Mouse (Mus musculus) ES-E14 (cell line): ENCODE measurements around the gene Fbxo11. TPM values are rescaled to one million over a fixed set of nuclear protein-coding genes. Genes with fewer than 3 reads are reported as not detected.
A peak's percentile ranks its signal among the peaks of the same experiment; 100 is the strongest.

Experiments
- DNase-seq: peaks from one replicate; pipeline ENCODE4 v3.0.0-alpha.2; 2013; ENCODE audit warnings: low read depth, low spot score
- H3K27ac ChIP-seq: 2 replicates; pipeline ENCODE4 v1.5.1; 2012; ENCODE audit warnings: low read depth, mild to moderate bottlenecking, low read length, moderate library complexity, mixed read lengths; ENCODE audit not compliant: poor library complexity, insufficient read depth, severe bottlenecking
- H3K36me3 ChIP-seq: 2 replicates; pipeline ENCODE4 v1.6.1; 2012; ENCODE audit warnings: mild to moderate bottlenecking, low read length, moderate library complexity, mixed read lengths; ENCODE audit not compliant: control insufficient read depth, poor library complexity, insufficient read depth, severe bottlenecking
- H3K4me1 ChIP-seq, 2 experiments: fragments of 150-350 bp in 1 of 2; sonication (generic) in 1 of 2; 2 replicates each; pipeline ENCODE4 v1.6.1; 2012; ENCODE audit warnings: low read length in 2 of 2, mild to moderate bottlenecking in 1 of 2, mixed read lengths in 1 of 2; ENCODE audit not compliant: control insufficient read depth in 2 of 2, insufficient read depth in 2 of 2, poor library complexity in 1 of 2
- H3K4me3 ChIP-seq, 2 experiments: fragments of 150-350 bp in 1 of 2; sonication (generic) in 1 of 2; 2 replicates each; pipeline ENCODE4 v1.5.1; 2012; ENCODE audit warnings: low read length in 2 of 2, low read depth in 1 of 2, mild to moderate bottlenecking in 1 of 2, mixed read lengths in 1 of 2; ENCODE audit not compliant: insufficient read depth in 1 of 2, poor library complexity in 1 of 2, severe bottlenecking in 1 of 2
- H3K9ac ChIP-seq: 2 replicates; pipeline ENCODE4 v1.6.1; 2012; ENCODE audit warnings: low read depth, mild to moderate bottlenecking, low read length, mixed read lengths; ENCODE audit not compliant: poor library complexity, insufficient read depth, severe bottlenecking
- H3K9me3 ChIP-seq: fragments of 150-350 bp; sonication (generic); 2 replicates; pipeline ENCODE4 v1.6.1; 2012; ENCODE audit warnings: low read depth, mild to moderate bottlenecking, low read length; ENCODE audit not compliant: control insufficient read depth, insufficient read depth
- CHD2 ChIP-seq: IDR thresholded peaks from 2 replicates; pipeline ENCODE4 v1.6.1; 2014; ENCODE audit warnings: mild to moderate bottlenecking, low read depth, low read length, inconsistent platforms
- HCFC1 ChIP-seq: IDR thresholded peaks from 2 replicates; pipeline ENCODE4 v1.6.1; 2012; ENCODE audit warnings: low read length, inconsistent platforms, borderline replicate concordance; ENCODE audit not compliant: insufficient read depth
- MAFK ChIP-seq: IDR thresholded peaks from 2 replicates; pipeline ENCODE4 v1.6.1; 2014; ENCODE audit warnings: mild to moderate bottlenecking, low read depth, low read length, inconsistent platforms; ENCODE audit not compliant: insufficient read depth
- ZC3H11A ChIP-seq: IDR thresholded peaks from 2 replicates; pipeline ENCODE4 v1.6.1; 2012; ENCODE audit warnings: low read depth, mild to moderate bottlenecking, inconsistent platforms, low read length, borderline replicate concordance
- ZNF384 ChIP-seq: IDR thresholded peaks from 2 replicates; pipeline ENCODE4 v1.6.1; 2012; ENCODE audit warnings: low read depth, low read length, inconsistent platforms
- in situ Hi-C, 2 experiments: fragments of 600-800 bp; cut with MboI; formaldehyde crosslinking; loops; one replicate each; pipeline ENCODE4 v1.15.1; 2025; ENCODE audit warnings: low sequenced_read_pairs in 2 of 2, inconsistent platforms in 1 of 2; ENCODE audit not compliant: unreplicated experiment in 2 of 2
- total RNA-seq: library from RNA; depleted of rRNA; stranded (reverse); fragments of 300-350 nt; gene quantifications from 2 replicates; pipeline ENCODE4 v1.2.3, GENCODE M21; 2012

Fbxo11 gene
- total RNA-seq, 1 experiment = 23.5 TPM

DNA sequence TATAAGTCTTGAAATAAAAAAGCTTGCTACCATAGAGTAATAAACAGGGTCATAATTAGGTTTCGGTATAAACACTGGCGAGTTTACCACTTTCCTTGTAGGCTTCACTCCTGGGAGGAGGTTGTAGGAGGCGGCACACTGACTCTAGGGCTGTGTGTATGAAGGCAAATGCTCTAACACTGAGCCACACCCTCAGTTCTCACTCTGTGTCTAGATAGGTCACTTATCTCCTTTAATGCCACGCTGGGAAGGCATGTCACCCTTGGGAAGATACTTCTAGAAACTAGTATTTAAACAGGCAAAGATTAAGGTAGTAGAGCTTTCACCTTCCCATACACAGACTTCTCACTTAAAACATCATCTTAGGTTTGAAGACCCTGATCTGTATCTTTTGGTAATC lies 30.7 kb downstream of the Fbxo11 start:
- TF ChIP-seq ZC3H11A (no peak), HCFC1 (no peak), MAFK (no peak), CHD2 (no peak), ZNF384 (no peak)
- in situ Hi-C loops = no loop called here
- Histone ChIP-seq H3K9me3 (no peaks in the 10 kb centered on the region), H3K4me3 (no peak overlapping the region), H3K27ac (no peak overlapping the region), H3K4me1 (peaks cover 0 to 4% of the 10 kb centered on the region in 2 experiments; a peak in 1 of 4 replicates), H3K9ac (no peak overlapping the region), H3K36me3 (no peaks in the 10 kb centered on the region)
- no peak for DNase-seq

DNA sequence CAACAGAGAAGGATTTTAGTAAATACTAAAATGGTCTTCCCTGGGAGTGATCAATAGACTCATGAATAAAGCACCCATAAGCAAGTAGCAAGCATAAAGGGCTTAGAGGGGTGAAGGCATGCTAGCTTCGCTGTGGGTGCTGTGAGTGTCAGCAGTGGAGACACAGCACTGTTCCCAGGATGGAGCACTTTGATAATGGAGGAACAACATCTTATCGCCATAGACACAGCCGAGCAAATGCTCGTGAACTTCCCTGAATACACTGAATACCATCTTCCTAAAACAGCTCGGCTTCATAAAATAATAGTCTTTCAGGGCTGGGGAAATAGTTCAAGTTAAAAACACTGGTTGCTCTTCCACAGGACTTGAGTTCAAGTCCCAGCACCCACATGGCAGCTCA lies 33.3 kb downstream of the Fbxo11 start:
- H3K9me3 ChIP-seq = no peaks in the 10 kb centered on the region
- no peak overlapping the region for H3K27ac ChIP-seq
- no peak for DNase-seq
- no peak overlapping the region for H3K4me3 ChIP-seq
- no peak overlapping the region for H3K9ac ChIP-seq
- no peak for TF ChIP-seq MAFK
- TF ChIP-seq ZNF384 = no peak
- no peak for TF ChIP-seq CHD2
- TF ChIP-seq HCFC1 = no peak
- TF ChIP-seq ZC3H11A = no peak
- in situ Hi-C loops = no loop called here
- peaks cover 0 to 4% of the 10 kb centered on the region in 2 experiments; a peak in 1 of 4 replicates for H3K4me1 ChIP-seq
- no peaks in the 10 kb centered on the region for H3K36me3 ChIP-seq

DNA sequence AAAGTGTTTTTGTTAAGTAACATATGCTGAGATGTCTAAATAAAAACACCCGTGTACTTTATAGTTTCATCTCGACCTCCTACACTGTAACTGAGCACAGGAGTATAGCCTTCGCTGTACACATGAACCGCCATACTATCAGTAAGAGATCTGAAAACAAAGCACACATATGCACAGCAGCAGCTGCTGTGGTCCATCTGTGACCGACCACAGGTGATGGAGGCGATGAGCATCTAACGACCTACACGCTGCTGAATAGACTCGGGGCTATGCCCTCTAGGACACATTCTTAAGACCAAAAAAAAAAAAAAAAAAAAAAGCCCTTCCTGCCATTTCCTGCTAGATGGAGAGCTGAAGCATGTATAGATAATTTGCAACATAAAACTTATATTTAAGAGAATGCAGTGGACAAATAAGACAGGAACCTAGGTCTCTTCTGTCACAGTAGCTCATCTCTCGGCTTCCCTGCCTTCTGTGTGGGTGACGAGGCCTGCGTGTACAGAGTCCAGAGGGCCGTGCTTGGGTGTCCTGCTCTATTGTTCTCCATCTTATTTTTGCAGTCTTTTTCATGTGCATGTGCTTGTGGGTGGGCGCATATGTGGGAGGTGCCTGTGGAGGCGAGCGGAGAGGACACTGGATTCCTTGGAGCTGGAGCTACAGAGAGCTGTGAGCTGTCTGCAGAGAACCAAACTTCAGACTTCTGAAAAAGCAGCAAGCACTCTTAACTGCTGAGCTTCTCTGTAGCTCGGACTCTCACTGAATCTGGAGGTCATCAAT lies 35.7 kb downstream of the Fbxo11 start:
- Histone ChIP-seq H3K4me1 (peaks cover 0 to 4% of the 10 kb centered on the region in 2 experiments; a peak in 1 of 4 replicates), H3K4me3 (no peak overlapping the region), H3K36me3 (no peaks in the 10 kb centered on the region), H3K27ac (no peak overlapping the region), H3K9me3 (no peaks in the 10 kb centered on the region), H3K9ac (no peak overlapping the region)
- TF ChIP-seq ZC3H11A = no peak
- 0 out of 2 replicates have a peak, but pooled peaks have one; percentile 42 for TF ChIP-seq ZNF384
- no peak for TF ChIP-seq MAFK
- TF ChIP-seq CHD2 = no peak
- in situ Hi-C loops = no loop called here
- DNase-seq = no peak

DNA sequence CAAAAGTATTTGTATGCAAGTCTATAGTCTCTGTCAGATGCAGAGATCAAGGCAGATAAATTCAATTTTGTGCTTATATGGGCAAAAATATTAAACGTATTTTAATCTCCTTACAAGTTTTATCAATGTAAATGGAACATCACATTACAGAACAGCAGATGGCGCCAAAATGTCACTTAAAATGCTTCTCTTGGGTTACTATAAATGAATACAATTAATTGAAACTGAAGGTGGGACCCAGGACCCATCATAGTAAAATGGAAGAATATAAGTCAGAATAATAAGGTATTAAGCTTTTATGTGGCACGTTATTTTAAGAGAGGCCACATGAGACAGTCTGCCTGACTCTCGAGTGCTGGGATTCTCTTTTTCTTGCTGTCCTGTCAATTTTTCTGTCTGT lies 39.9 kb downstream of the Fbxo11 start:
- peak; percentile 24 for DNase-seq
- in situ Hi-C loops = no loop called here
- Histone ChIP-seq H3K27ac (no peak overlapping the region), H3K9ac (no peak overlapping the region), H3K4me3 (no peak overlapping the region), H3K36me3 (no peaks in the 10 kb centered on the region), H3K4me1 (peaks cover 0 to 4% of the 10 kb centered on the region in 2 experiments; a peak in 1 of 4 replicates), H3K9me3 (no peaks in the 10 kb centered on the region)
- TF ChIP-seq ZC3H11A (no peak), ZNF384 (no peak), CHD2 (no peak), HCFC1 (no peak), MAFK (no peak)
